Mouse (Mus musculus): Measurements from ENCODE around the gene Akt1. TPM values are rescaled to one million over a fixed set of nuclear protein-coding genes. Genes with fewer than 3 reads are reported as not detected.

The Akt1 gene
- 124 and 126 TPM in 2 replicates for polyA plus RNA-seq (2014; fragmentation: Nextera tagmentation; extraction: Ambion mirVana)

- Histone ChIP-seq H3K9ac (ENCODE audit: low read length) (peak within 1 kb of the TSS; percentile 99), H3K4me3 (ENCODE audit: low read depth, low read length) (peak within 1 kb of the TSS; percentile 97), H3K9me3 (ENCODE audit: control insufficient read depth, low read length) (no peaks in the 10 kb centered on the region), H3K4me2 (ENCODE audit: low read depth) (peak within 1 kb of the TSS; percentile 96), H3K4me1 (ENCODE audit: control insufficient read depth, insufficient read depth, low read length) (peaks cover 33% of the 10 kb centered on the region), H3K36me3 (ENCODE audit: control insufficient read depth, insufficient read depth, low read length) (peaks cover 15% of the 10 kb centered on the region), H3K27ac (ENCODE audit: low read depth, low read length) (peak within 1 kb of the TSS; percentile 92), H3K27me3 (ENCODE audit: control insufficient read depth, insufficient read depth, low read length) (peaks cover 4% of the 10 kb centered on the region; the same call in 1 of the 2 replicates)
- WGBS: under 1% methylated on average over 40 of the region's 70 CpGs
- ATAC-seq (ENCODE audit: insufficient read depth, low FRiP score, low TSS enrichment): no peak
- peak; percentile 64 for DNase-seq (ENCODE audit: low spot score)
Measured at GRCm38 (mm10) chr12:112674132-112675011, at the start of gene Akt1. TSS of gene Akt1 (minus strand) at chr12:112674884.

DNA sequence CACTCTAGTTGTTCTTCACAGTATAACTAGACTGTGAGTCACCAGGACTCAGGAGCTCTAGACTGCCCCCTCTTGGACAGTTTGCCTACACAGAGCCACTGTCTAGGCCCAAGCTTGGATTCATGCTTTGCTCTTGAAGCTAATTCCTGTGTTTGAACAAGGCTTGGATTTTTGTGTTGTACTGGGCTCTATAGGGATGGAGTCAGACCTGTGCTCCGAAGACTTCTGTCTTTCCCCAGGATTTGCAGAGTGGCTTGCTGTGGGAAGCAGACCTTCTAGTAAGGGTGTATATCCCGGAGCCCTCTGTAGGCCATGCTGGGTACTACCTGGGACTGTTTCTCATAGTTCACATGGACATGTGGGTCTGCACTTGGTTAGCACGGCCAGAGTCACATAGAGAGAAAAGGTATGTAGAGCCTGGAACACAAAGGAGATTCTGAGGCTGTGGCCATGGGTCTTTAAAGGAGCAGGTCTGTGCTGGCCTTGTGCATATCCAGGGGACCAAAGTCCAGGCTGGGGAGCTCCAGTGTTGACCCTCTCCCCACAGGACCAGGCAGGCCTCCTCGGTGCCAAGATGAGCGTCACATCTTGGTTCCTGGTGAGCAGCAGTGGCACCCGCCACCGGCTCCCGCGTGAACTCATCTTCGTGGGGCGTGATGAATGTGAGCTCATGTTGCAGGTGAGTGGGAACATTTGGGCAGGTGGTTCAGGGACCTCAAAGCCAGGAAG lies 49.6 kb upstream of the Akt1 start:
- WGBS: 80% methylated on average over 11 of the region's 11 CpGs
- Histone ChIP-seq H3K4me3 (ENCODE audit: low read depth, low read length) (no peak overlapping the region), H3K27ac (ENCODE audit: low read depth, low read length) (no peak overlapping the region), H3K9me3 (ENCODE audit: control insufficient read depth, low read length) (no peaks in the 10 kb centered on the region), H3K4me1 (ENCODE audit: control insufficient read depth, insufficient read depth, low read length) (peaks cover 11% of the 10 kb centered on the region; the same call in 1 of the 2 replicates), H3K36me3 (ENCODE audit: control insufficient read depth, insufficient read depth, low read length) (no peaks in the 10 kb centered on the region), H3K9ac (ENCODE audit: low read length) (no peak overlapping the region), H3K4me2 (ENCODE audit: low read depth) (no peak overlapping the region), H3K27me3 (ENCODE audit: control insufficient read depth, insufficient read depth, low read length) (peaks cover 23% of the 10 kb centered on the region)
- DNase-seq (ENCODE audit: low spot score) (peak; percentile 77), ATAC-seq (ENCODE audit: insufficient read depth, low FRiP score, low TSS enrichment) (no peak)

GRCm38 (mm10) chr12:112723445-112723844 lies 48.8 kb upstream of the Akt1 start:
- Histone ChIP-seq H3K9ac (ENCODE audit: low read length) (no peak overlapping the region), H3K27me3 (ENCODE audit: control insufficient read depth, insufficient read depth, low read length) (peaks cover 23% of the 10 kb centered on the region), H3K27ac (ENCODE audit: low read depth, low read length) (no peak overlapping the region), H3K4me1 (ENCODE audit: control insufficient read depth, insufficient read depth, low read length) (peaks cover 11% of the 10 kb centered on the region; the same call in 1 of the 2 replicates), H3K4me2 (ENCODE audit: low read depth) (peak overlapping the region; percentile 100), H3K36me3 (ENCODE audit: control insufficient read depth, insufficient read depth, low read length) (no peaks in the 10 kb centered on the region), H3K4me3 (ENCODE audit: low read depth, low read length) (peak overlapping the region; percentile 81), H3K9me3 (ENCODE audit: control insufficient read depth, low read length) (no peaks in the 10 kb centered on the region)
- ATAC-seq (ENCODE audit: insufficient read depth, low FRiP score, low TSS enrichment) (no peak), DNase-seq (ENCODE audit: low spot score) (no peak)
- WGBS: 86% methylated on average over 6 of the region's 6 CpGs

GRCm38 (mm10) chr12:112723028-112723330 lies 48.3 kb upstream of the Akt1 start:
- WGBS: 15% methylated on average over 5 of the region's 5 CpGs
- Histone ChIP-seq H3K36me3 (ENCODE audit: control insufficient read depth, insufficient read depth, low read length) (no peaks in the 10 kb centered on the region), H3K9me3 (ENCODE audit: control insufficient read depth, low read length) (no peaks in the 10 kb centered on the region), H3K4me3 (ENCODE audit: low read depth, low read length) (peak overlapping the region; percentile 81), H3K27me3 (ENCODE audit: control insufficient read depth, insufficient read depth, low read length) (peaks cover 23% of the 10 kb centered on the region), H3K9ac (ENCODE audit: low read length) (peak overlapping the region; percentile 73), H3K4me1 (ENCODE audit: control insufficient read depth, insufficient read depth, low read length) (peaks cover 11% of the 10 kb centered on the region; the same call in 1 of the 2 replicates), H3K4me2 (ENCODE audit: low read depth) (peak overlapping the region; percentile 100), H3K27ac (ENCODE audit: low read depth, low read length) (no peak overlapping the region)
- ATAC-seq (ENCODE audit: insufficient read depth, low FRiP score, low TSS enrichment) (0 out of 2 replicates have a peak, but pooled peaks have one; percentile 4), DNase-seq (ENCODE audit: low spot score) (no peak)

GRCm38 (mm10) chr12:112722240-112723027 lies 47.8 kb upstream of the Akt1 start:
- Histone ChIP-seq H3K9me3 (ENCODE audit: control insufficient read depth, low read length) (no peaks in the 10 kb centered on the region), H3K9ac (ENCODE audit: low read length) (peak overlapping the region; percentile 73), H3K27ac (ENCODE audit: low read depth, low read length) (no peak overlapping the region), H3K27me3 (ENCODE audit: control insufficient read depth, insufficient read depth, low read length) (peaks cover 23% of the 10 kb centered on the region), H3K4me1 (ENCODE audit: control insufficient read depth, insufficient read depth, low read length) (peaks cover 11% of the 10 kb centered on the region; the same call in 1 of the 2 replicates), H3K36me3 (ENCODE audit: control insufficient read depth, insufficient read depth, low read length) (no peaks in the 10 kb centered on the region), H3K4me3 (ENCODE audit: low read depth, low read length) (peak overlapping the region; percentile 81), H3K4me2 (ENCODE audit: low read depth) (peak overlapping the region; percentile 100)
- under 1% methylated on average over 52 of the region's 75 CpGs for WGBS
- ATAC-seq (ENCODE audit: insufficient read depth, low FRiP score, low TSS enrichment): peak; percentile 32; the same call in 1 of the 2 replicates
- DNase-seq (ENCODE audit: low spot score): peak; percentile 26

DNA sequence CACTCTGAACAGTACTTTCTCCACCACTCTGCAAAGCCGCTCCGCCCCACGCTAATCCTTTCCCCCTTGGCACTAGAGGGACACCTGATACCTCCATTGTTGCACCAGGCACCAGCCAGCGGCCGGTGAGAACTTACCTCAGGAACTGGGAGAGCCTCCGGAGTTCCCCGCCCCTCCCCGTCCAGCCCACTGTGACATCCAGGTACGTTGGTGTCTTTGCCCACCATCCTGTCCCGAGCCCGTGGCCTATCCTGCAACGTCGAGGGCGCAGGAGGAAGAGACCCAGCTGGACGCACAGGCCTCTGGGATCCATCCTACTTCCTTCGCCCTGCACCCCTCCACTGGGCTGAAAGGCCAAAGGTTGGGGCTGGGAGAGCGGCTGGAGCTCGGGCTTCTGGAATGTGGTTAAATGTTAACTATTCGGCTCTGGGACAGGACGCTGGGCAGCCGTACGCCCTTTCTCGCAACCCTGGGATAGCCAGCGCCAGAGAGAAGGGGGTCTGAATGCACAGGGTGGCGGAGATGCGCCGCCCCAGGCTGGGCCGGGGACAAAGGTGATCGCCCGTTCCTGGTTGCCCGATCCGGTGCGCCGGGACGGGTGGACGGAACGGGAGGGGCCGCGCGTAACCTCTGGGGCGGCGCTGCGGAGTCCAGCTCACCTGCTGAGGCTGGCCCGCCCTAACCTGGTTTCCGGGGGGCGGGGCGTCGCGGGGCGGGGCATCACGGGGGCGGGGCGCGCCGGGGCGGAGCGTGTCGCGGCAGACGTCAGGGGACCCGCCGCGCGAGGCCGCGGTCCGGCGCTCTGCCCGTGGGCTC lies 46.9 kb upstream of the Akt1 start:
- H3K27ac ChIP-seq (ENCODE audit: low read depth, low read length): no peak overlapping the region
- H3K4me1 ChIP-seq (ENCODE audit: control insufficient read depth, insufficient read depth, low read length): peaks cover 11% of the 10 kb centered on the region; the same call in 1 of the 2 replicates
- peaks cover 23% of the 10 kb centered on the region for H3K27me3 ChIP-seq (ENCODE audit: control insufficient read depth, insufficient read depth, low read length)

GRCm38 (mm10) chr12:112720890-112721423 lies 46.3 kb upstream of the Akt1 start:
- ATAC-seq (ENCODE audit: insufficient read depth, low FRiP score, low TSS enrichment): no peak
- peaks cover 11% of the 10 kb centered on the region; the same call in 1 of the 2 replicates for H3K4me1 ChIP-seq (ENCODE audit: control insufficient read depth, insufficient read depth, low read length)
- no peak overlapping the region; the same call in 1 of the 2 replicates for H3K9ac ChIP-seq (ENCODE audit: low read length)
- no peak for DNase-seq (ENCODE audit: low spot score)
- no peak overlapping the region for H3K27ac ChIP-seq (ENCODE audit: low read depth, low read length)
- peak overlapping the region; percentile 81; the same call in 1 of the 2 replicates for H3K4me3 ChIP-seq (ENCODE audit: low read depth, low read length)
- peak overlapping the region; percentile 100; the same call in 1 of the 2 replicates for H3K4me2 ChIP-seq (ENCODE audit: low read depth)
- H3K27me3 ChIP-seq (ENCODE audit: control insufficient read depth, insufficient read depth, low read length): peaks cover 23% of the 10 kb centered on the region
- 37% methylated on average over 12 of the region's 12 CpGs for WGBS
- H3K36me3 ChIP-seq (ENCODE audit: control insufficient read depth, insufficient read depth, low read length): no peaks in the 10 kb centered on the region
- H3K9me3 ChIP-seq (ENCODE audit: control insufficient read depth, low read length): no peaks in the 10 kb centered on the region

More for the DNA sequence above, 46.9 kb upstream of the Akt1 start:
- DNase-seq (ENCODE audit: low spot score) (peak; percentile 60), ATAC-seq (ENCODE audit: insufficient read depth, low FRiP score, low TSS enrichment) (peak; percentile 48; the same call in 1 of the 2 replicates)
- peak overlapping the region; percentile 81 for H3K4me3 ChIP-seq (ENCODE audit: low read depth, low read length)
- peak overlapping the region; percentile 73 for H3K9ac ChIP-seq (ENCODE audit: low read length)
- H3K4me2 ChIP-seq (ENCODE audit: low read depth): peak overlapping the region; percentile 100
- 4% methylated on average over 46 of the region's 69 CpGs for WGBS
- H3K36me3 ChIP-seq (ENCODE audit: control insufficient read depth, insufficient read depth, low read length): no peaks in the 10 kb centered on the region
- H3K9me3 ChIP-seq (ENCODE audit: control insufficient read depth, low read length): no peaks in the 10 kb centered on the region

Measured in neural tube, embryonic 11.5 days (tissue).